Mouse (Mus musculus) heart, adult 9 months (tissue): Measurements from ENCODE around the gene Psmc3ip.

ENCODE experiments used
- DNase-seq, 2 experiments: peaks; one replicate each; pipeline ENCODE4 v3.0.0; 2022; ENCODE audit warnings: low spot score in 2 of 2

The Psmc3ip gene

DNA sequence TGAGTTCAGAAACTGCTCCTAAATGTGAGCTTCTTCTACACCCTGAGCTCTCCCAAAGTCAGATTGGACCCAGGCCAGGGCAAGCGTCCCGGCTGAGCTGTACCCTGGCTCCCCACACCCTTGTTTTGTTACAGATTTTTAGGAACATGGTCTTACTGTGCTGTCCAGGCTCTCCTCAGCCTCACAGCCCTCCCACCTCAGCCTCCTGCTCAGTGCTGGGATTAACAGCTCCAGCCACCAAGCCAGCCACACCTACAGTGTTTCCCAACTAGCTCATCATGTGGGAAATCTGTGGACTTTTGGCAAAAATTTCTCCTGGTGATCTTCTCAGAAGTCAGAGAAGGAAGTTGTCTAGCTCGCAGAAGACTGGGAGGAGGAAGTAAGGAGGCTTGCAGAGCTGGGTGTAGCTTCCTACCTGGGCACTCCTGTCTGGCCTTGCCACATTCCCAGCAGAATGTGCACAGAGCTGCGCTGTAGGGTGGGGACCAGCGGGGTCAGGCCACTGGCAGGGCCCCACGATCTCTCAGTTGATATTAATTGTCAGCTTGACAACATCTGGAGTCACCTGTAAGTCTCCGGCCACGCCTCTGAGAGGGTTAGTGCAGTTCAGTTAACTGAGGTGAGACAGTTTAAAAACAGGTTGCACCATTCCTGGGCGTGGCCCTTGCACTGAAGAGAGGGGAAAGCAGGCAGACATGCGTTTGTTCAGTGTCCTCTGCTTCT lies 42.3 kb downstream of the Psmc3ip start:
- DNase-seq, result peak; percentile 47 to 59

- DNase-seq, result no peak
These were observed 43.6 kb downstream of the Psmc3ip start for GRCm38 (mm10) chr11:101051617-101052016.

DNA sequence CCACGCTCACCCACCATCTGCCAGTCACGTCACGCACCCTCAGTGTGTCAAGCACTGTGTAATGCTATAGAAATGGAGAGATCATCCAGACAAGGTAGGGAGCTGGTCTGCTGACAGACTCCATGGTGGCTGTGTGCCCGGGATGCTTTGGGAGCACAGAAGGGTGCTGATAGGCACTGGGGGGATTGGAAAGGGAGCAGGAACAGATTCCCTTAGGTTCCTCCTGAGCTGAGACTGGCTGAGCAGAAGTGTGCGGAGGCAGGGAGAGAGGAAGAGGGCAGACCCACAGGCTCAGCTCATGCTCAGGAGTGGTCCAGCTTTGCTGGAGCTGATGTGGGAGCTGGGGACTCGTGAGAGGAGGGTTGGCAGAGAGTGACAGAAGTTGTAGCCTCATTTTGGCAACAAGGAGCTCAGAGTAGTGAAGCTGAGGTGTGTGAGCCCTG lies 44.2 kb downstream of the Psmc3ip start:
- no peak for DNase-seq

DNA sequence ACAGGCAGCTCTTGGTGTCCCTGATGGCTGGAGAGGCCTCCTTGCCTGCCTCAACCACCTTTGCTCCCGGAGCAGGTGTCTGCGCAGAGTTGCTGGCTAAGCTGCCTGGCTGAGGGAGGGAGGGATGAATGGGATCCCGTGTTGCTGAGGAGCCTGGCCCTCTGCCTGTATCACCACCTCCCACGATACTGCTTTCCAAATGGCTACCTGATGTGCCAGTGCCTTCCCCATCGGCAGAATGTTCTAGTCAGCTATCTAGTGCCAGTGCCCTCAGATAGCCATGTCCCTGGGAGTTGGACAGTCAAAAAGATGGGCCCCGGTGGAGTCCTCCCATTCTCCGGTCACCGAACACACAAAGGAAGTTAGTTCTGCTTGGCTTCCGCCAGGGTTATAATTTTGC lies 44.9 kb downstream of the Psmc3ip start:
- no peak for DNase-seq

DNA sequence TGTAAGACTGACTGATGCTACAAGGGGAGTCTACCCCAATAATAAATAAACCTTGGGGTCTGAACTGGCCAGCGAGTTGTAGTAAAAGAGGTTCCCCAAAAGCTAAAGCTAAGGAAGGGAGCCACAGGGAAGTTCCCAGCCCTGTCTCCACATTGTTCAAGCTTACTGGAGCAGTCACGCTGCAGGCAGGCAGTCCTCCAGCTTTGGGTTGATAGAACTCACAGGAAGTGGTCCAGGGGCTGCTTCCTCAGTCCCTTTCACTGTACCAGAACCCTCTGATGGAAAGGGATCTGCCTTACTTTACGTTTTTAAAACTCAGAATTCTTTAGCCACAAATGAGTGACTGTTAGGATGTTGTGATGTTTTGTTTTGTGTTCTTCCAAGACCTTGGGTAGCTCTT lies 47.7 kb downstream of the Psmc3ip start:
- DNase-seq, result no peak

- DNase-seq, result no peak
These were observed 48.8 kb downstream of the Psmc3ip start for GRCm38 (mm10) chr11:101046440-101046839.

DNA sequence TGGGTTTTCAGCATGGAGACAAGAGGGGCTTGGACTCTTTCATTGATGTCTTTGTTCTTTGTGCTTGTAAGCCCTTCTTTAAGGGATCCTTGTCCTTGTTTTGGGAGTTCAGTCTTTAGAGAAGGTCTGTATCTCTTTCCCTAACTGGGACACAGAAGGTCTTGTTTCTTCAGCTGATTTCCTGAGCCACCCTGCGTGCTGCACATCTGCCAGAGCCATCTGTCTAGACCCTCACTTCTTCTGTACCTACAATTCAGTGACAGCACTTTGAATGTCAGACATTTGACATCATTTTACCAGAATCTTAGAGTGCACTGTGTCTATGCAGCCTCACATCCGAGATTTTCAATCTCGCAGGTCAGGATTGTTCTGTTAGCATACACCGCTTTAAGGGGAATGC lies 49.4 kb downstream of the Psmc3ip start:
- DNase-seq, result no peak
